In the genomic region with DNA sequence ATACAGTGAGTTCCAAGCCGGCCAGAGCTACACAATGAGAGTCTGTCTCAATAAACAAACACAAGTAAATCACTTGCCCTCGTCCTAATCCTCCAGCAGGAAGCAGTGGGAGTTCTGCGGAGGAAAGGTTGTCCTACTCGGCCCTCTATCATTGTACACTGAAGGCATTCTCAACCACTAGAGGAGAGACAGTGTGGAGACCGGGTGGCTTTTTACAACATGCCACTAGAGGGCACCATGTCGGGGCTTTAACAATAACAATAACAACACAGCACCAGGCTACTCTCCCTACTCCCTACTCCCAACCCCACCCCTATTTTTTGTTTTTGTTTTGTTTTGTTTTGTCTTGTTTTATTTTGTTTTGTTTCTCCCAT, we compare ENCODE assay signal across 9 mouse cellular contexts. TPM values are rescaled to one million over a fixed set of nuclear protein-coding genes. Genes with fewer than 3 reads are reported as not detected.
DNase-seq lines count a peak whose midpoint lies in the region; ATAC-seq and TF ChIP-seq lines count a peak whose summit lies in the region.
"Had no signal": no experiment of that assay in that cellular context is flagged by ENCODE, and none has a peak within 500 bp of the region (broad histone marks: within the 10 kb centered on the region; RNA-seq: fewer than 3 reads in every experiment).

No protein-coding gene starts in this region.

- no peaks in the 10 kb centered on the region for H3K36me3 ChIP-seq in forebrain, embryonic 12.5 days (replicated peaks)
- H3K36me3 ChIP-seq in forebrain, embryonic 10.5 days (replicated peaks): no peaks in the 10 kb centered on the region
- no peaks in the 10 kb centered on the region for H3K36me3 ChIP-seq in lung, embryonic 15.5 days

- ATAC-seq in forebrain, embryonic 12.5 days (ENCODE audit: low FRiP score): 0 out of 2 replicates have a peak, but pooled peaks have one; percentile 23
- ATAC-seq in erythroblast, adult 5-6 weeks (replicated peaks; ENCODE audit: low FRiP score, poor library complexity, severe bottlenecking): peak; percentile 68
- peak; percentile 62; the same call in 1 of the 2 replicates for ATAC-seq in lung, embryonic 15.5 days (ENCODE audit: borderline replicate concordance, extremely low read depth, low FRiP score, low TSS enrichment)

- no peak for DNase-seq in forebrain, embryonic 10.5 days (ENCODE audit: extremely low spot score, low spot score)
- DNase-seq in adrenal gland, postnatal 10 days: peak; percentile 72
- peak; percentile 66 to 69 for DNase-seq in heart, postnatal 36 days
- DNase-seq in layer of hippocampus, adult 2 months (ENCODE audit: low spot score in 2 of 2): peak; percentile 54 to 58
- DNase-seq in right cerebral cortex, postnatal 4 days: peak; percentile 23

- no peak overlapping the region for H3K4me2 ChIP-seq in forebrain, embryonic 12.5 days
- no peak overlapping the region for H3K4me2 ChIP-seq in lung, embryonic 15.5 days

- H3K9ac ChIP-seq in forebrain, embryonic 12.5 days: no peak overlapping the region
- no peak overlapping the region for H3K9ac ChIP-seq in lung, embryonic 15.5 days

- no peak overlapping the region for H3K27ac ChIP-seq in forebrain, embryonic 12.5 days
- no peak overlapping the region for H3K27ac ChIP-seq in forebrain, embryonic 10.5 days
- H3K27ac ChIP-seq in layer of hippocampus, adult 2 months: peak overlapping the region; percentile 58
- peak overlapping the region; percentile 12; the same call in 1 of the 2 replicates for H3K27ac ChIP-seq in lung, embryonic 15.5 days

- H3K9me3 ChIP-seq in forebrain, embryonic 12.5 days: no peaks in the 10 kb centered on the region
- H3K9me3 ChIP-seq in forebrain, embryonic 10.5 days: no peaks in the 10 kb centered on the region
- no peaks in the 10 kb centered on the region for H3K9me3 ChIP-seq in lung, embryonic 15.5 days

- H3K4me3 ChIP-seq in forebrain, embryonic 12.5 days (replicated peaks): no peak overlapping the region
- H3K4me3 ChIP-seq in forebrain, embryonic 10.5 days: no peak overlapping the region
- no peak overlapping the region for H3K4me3 ChIP-seq in layer of hippocampus, adult 2 months
- no peak overlapping the region for H3K4me3 ChIP-seq in lung, embryonic 15.5 days

- 40% methylated on average over 6 of the region's 6 CpGs for WGBS in forebrain, embryonic 12.5 days
- 43% methylated on average over 6 of the region's 6 CpGs for WGBS in forebrain, embryonic 10.5 days
- 34% methylated on average over 6 of the region's 6 CpGs for WGBS in lung, embryonic 15.5 days

- TF ChIP-seq CTCF in layer of hippocampus, adult 2 months (conservative IDR thresholded peaks at IDR 0.05): peak; percentile 70

- H3K4me1 ChIP-seq in forebrain, embryonic 12.5 days: no peaks in the 10 kb centered on the region
- peaks cover 5% of the 10 kb centered on the region for H3K4me1 ChIP-seq in forebrain, embryonic 10.5 days
- no peaks in the 10 kb centered on the region for H3K4me1 ChIP-seq in lung, embryonic 15.5 days

- no peaks in the 10 kb centered on the region for H3K27me3 ChIP-seq in forebrain, embryonic 12.5 days
- H3K27me3 ChIP-seq in forebrain, embryonic 10.5 days (ENCODE audit: poor library complexity, severe bottlenecking): no peaks in the 10 kb centered on the region
- no peaks in the 10 kb centered on the region for H3K27me3 ChIP-seq in lung, embryonic 15.5 days

- intact Hi-C loops in heart, postnatal 36 days (cut with DNase I): loop anchor here (1.0 to 5.0 kb wide), 4 partner anchors 113 to 520 kb away; a partner anchor contains a TSS

RNA-seq across cellular contexts. Expression of a gene that starts 17.0 kb away (rescaled TPM):
- not detected in 2 replicates for polyA plus RNA-seq in forebrain, embryonic 12.5 days (2016; fragmentation: Nextera tagmentation; extraction: Ambion mirVana)
- 0.11 TPM in 1 of 2 replicates, not detected in the other for polyA plus RNA-seq in forebrain, embryonic 10.5 days (2016; fragmentation: Nextera tagmentation; extraction: Ambion mirVana)
- not detected for total RNA-seq in adrenal gland, postnatal 10 days (2021)
- not detected in 2 replicates for total RNA-seq in erythroblast, adult 5-6 weeks (2015; ENCODE audit: low replicate concordance)
- total RNA-seq in erythroblast, adult 5-6 weeks (2017; ENCODE audit: low replicate concordance): not detected in 2 replicates
- total RNA-seq in heart, postnatal 36 days (2021): not detected
- total RNA-seq in layer of hippocampus, adult 2 months (2021): not detected
- 0.15 TPM in 1 of 2 replicates, not detected in the other for polyA plus RNA-seq in lung, embryonic 15.5 days (2015; fragmentation: Nextera tagmentation; extraction: Ambion mirVana)
- total RNA-seq: left cerebral cortex, adult 8-10 months had no signal

RNA-seq across cellular contexts. Expression of a gene that starts 30.4 kb away (rescaled TPM):
- polyA plus RNA-seq in forebrain, embryonic 12.5 days (2016; fragmentation: Nextera tagmentation; extraction: Ambion mirVana): 23.4 and 24.6 TPM in 2 replicates
- 27.4 and 27.8 TPM in 2 replicates for polyA plus RNA-seq in forebrain, embryonic 10.5 days (2016; fragmentation: Nextera tagmentation; extraction: Ambion mirVana)
- 10 to 100 TPM; 12.6 to 16.8 TPM for total RNA-seq in adrenal gland, postnatal 10 days (2021)
- total RNA-seq in erythroblast, adult 5-6 weeks (2015; ENCODE audit: low replicate concordance): 12.5 and 14.2 TPM in 2 replicates
- total RNA-seq in erythroblast, adult 5-6 weeks (2017; ENCODE audit: low replicate concordance): 12.3 and 22.3 TPM in 2 replicates
- 1 to 10 TPM; 6.9 to 8.1 TPM for total RNA-seq in heart, postnatal 36 days (2021)
- total RNA-seq in layer of hippocampus, adult 2 months (2021): 10 to 100 TPM; 13.0 to 13.7 TPM
- 33.4 and 33.5 TPM in 2 replicates for polyA plus RNA-seq in lung, embryonic 15.5 days (2015; fragmentation: Nextera tagmentation; extraction: Ambion mirVana)

RNA-seq across cellular contexts. Expression of a gene that starts 32.3 kb away (rescaled TPM):
- polyA plus RNA-seq in forebrain, embryonic 12.5 days (2016; fragmentation: Nextera tagmentation; extraction: Ambion mirVana): 3.6 and 3.9 TPM in 2 replicates
- 3.7 and 4.9 TPM in 2 replicates for polyA plus RNA-seq in forebrain, embryonic 10.5 days (2016; fragmentation: Nextera tagmentation; extraction: Ambion mirVana)
- 10 to 100 TPM; 20.0 to 36.7 TPM for total RNA-seq in adrenal gland, postnatal 10 days (2021)
- 8.8 and 17.8 TPM in 2 replicates for total RNA-seq in erythroblast, adult 5-6 weeks (2015; ENCODE audit: low replicate concordance)
- total RNA-seq in erythroblast, adult 5-6 weeks (2017; ENCODE audit: low replicate concordance): 15.9 and 22.7 TPM in 2 replicates
- total RNA-seq in heart, postnatal 36 days (2021): 10 to 100 TPM; 18.6 to 23.6 TPM
- total RNA-seq in layer of hippocampus, adult 2 months (2021): 10 to 100 TPM in 1 of 2 experiments, 1 to 10 TPM in 1; 9.0 to 12.4 TPM
- 24.8 and 28.7 TPM in 2 replicates for polyA plus RNA-seq in lung, embryonic 15.5 days (2015; fragmentation: Nextera tagmentation; extraction: Ambion mirVana)

RNA-seq across cellular contexts. Expression of a gene that starts 35.4 kb away (rescaled TPM):
- not detected in 2 replicates for polyA plus RNA-seq in forebrain, embryonic 12.5 days (2016; fragmentation: Nextera tagmentation; extraction: Ambion mirVana)
- not detected in 2 replicates for polyA plus RNA-seq in forebrain, embryonic 10.5 days (2016; fragmentation: Nextera tagmentation; extraction: Ambion mirVana)
- total RNA-seq in adrenal gland, postnatal 10 days (2021): 1 to 10 TPM in 1 of 2 experiments, not detected in 1; 1.2 TPM
- not detected in 2 replicates for total RNA-seq in erythroblast, adult 5-6 weeks (2015; ENCODE audit: low replicate concordance)
- total RNA-seq in erythroblast, adult 5-6 weeks (2017; ENCODE audit: low replicate concordance): not detected in 2 replicates
- total RNA-seq in heart, postnatal 36 days (2021): under 1 TPM in 1 of 2 experiments, not detected in 1; 0.60 TPM
- total RNA-seq in layer of hippocampus, adult 2 months (2021): 1 to 10 TPM; 1.1 to 1.6 TPM
- 0.22 and 0.36 TPM in 2 replicates for polyA plus RNA-seq in lung, embryonic 15.5 days (2015; fragmentation: Nextera tagmentation; extraction: Ambion mirVana)

Comparison
In these comparisons a context has a peak if more than half of its experiments do, and no peak if none do; other contexts are left out.
1. H3K27ac ChIP-seq: peak in layer of hippocampus, adult 2 months (single experiment) and lung, embryonic 15.5 days (single experiment); none in forebrain, embryonic 12.5 days (single experiment) and forebrain, embryonic 10.5 days (single experiment).
2. Peak in every context shown above with its lines, with median percentiles within 50 percentile points of each other: ATAC-seq.